Mouse (Mus musculus) spleen, postnatal 4 days (tissue): Measurements from ENCODE around the gene Nufip2.

Experiments used
- DNase-seq, 2 experiments: peaks; one replicate each; pipeline ENCODE4 v3.0.0; 2022; ENCODE audit warnings: low spot score in 2 of 2

The Nufip2 gene

GRCm38 (mm10) chr11:77770346-77770745 lies 84.4 kb downstream of the Nufip2 start:
- no peak for DNase-seq

DNA sequence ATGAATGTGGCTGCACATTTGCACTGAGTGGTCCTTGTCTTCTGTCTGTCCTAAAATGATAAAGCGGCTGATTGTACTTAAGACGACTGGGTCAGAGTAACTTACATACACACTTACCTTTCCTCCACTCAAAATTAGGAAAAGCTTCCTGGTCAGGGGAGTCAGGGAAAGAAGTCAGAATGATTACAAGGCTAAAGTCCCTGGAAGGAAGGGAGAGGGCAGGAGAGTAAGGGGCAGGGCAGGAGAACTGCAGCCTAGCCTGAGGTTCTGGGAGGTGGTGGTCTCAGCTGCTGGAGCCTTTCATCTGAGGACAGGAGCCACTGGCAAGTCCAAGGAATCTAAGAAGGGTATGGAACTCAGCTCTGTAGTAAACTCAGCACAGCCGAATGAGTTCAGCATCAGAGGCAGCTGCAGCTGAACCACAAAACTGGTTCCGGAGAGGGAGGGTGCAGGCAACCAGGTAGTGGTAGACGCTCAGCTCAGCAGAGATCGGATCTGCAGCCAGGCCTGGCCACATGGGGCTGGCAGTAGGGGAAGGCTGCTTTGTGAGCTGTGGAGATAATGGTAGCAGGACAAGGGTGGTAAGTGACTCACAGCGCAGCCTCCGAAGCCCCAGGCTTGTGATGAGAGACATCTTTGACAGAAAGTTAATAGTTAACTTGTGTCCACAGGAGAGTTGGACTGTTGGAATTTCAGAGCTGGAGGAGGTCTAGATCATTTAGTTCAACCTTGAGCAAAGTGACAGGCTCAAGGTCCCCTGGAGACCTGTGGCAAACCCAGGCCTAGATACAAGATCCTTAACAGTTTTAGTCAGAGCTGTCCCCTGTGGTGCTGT lies 86.1 kb downstream of the Nufip2 start:
- DNase-seq, result no peak

DNA sequence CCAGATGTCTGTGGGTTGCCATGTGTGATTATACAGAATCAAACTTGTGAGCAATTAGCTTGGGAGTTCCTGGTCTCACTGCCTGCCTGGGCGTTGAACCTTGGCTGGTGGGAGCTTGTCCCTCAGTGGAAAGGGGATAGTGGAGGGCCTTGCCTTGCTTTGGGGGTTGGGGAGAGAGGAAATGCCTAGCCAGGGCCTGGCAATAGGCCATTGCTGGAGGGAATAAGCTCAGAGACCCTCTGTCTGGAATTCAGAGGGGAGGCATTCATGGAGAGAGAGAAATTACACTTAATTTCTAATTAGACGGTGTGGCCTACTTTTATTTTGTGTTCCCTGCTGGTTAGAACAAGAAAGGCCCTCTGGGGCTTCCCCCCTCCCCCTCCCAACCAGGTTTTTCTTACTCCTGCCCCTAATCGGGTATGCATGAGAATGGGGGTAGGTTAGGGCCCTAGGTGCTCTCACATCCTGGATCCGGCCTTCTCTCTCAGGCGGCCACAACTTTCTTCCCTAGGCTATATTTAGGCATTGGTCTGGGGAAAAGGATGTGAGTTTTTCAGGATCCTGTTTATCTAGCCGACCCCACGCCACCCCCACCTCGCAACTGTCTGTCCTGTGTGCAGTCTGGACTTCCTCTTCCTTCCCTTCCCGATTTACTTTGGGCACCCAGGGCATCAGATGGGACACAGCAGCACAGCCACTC lies 89.9 kb downstream of the Nufip2 start:
- DNase-seq, result no peak

- DNase-seq, result no peak
These were observed 91.5 kb downstream of the Nufip2 start for GRCm38 (mm10) chr11:77777436-77777835.

DNA sequence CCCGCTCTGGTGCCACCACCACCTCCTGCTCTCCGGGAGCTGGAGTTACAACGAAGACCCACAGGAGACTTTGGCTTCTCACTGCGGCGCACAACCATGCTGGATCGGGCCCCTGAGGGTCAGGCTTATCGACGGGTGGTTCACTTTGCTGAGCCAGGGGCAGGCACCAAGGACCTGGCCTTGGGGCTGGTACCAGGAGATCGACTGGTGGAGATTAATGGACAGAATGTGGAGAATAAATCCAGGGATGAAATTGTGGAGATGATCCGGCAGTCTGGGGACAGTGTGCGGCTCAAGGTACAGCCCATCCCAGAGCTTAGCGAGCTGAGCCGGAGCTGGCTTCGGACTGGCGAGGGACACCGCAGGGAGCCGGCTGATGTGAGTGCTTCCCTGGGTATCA lies 92.0 kb downstream of the Nufip2 start:
- DNase-seq, result no peak

GRCm38 (mm10) chr11:77779240-77779639 lies 93.3 kb downstream of the Nufip2 start:
- no peak for DNase-seq

- no peak for DNase-seq
These were observed 95.1 kb downstream of the Nufip2 start for GRCm38 (mm10) chr11:77781088-77781487.

DNA sequence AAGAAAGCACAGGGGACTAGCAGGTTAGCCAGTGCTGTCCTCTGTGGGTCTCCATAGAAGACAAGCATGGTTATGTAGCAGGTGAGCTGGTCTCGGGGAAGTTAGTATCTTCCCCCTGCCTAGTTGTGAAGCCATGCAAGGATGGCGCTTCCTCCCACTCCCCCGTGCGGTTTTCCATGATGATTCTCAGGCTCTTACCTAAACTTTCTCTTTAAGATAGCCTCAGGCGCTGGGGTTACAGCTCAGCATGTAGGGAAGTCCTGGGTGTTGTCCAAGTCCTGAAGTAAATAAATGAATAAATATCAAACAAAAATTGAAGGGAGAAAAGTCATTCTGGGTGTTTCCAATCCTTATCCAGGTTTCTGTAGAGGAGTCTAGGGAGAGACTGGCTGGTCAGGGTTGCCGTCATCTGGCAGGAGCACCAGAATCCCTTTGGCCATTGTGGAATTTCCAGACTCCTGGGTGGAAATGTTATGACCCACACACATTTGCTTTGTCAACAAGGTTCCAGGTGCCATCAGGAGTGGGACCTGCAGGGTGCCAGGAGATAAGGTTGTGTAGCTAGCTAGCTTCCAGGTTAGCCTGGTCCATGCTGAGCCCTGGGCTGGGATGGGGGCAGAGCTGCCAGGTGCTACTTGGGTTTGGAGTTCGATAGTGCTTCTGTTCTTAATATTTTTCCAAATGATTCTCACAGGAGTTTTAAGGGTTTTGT lies 96.3 kb downstream of the Nufip2 start:
- DNase-seq, result no peak

- peak in 1 of 2 experiments; percentile 22 for DNase-seq
These were observed 97.3 kb downstream of the Nufip2 start for GRCm38 (mm10) chr11:77783211-77783746.

DNA sequence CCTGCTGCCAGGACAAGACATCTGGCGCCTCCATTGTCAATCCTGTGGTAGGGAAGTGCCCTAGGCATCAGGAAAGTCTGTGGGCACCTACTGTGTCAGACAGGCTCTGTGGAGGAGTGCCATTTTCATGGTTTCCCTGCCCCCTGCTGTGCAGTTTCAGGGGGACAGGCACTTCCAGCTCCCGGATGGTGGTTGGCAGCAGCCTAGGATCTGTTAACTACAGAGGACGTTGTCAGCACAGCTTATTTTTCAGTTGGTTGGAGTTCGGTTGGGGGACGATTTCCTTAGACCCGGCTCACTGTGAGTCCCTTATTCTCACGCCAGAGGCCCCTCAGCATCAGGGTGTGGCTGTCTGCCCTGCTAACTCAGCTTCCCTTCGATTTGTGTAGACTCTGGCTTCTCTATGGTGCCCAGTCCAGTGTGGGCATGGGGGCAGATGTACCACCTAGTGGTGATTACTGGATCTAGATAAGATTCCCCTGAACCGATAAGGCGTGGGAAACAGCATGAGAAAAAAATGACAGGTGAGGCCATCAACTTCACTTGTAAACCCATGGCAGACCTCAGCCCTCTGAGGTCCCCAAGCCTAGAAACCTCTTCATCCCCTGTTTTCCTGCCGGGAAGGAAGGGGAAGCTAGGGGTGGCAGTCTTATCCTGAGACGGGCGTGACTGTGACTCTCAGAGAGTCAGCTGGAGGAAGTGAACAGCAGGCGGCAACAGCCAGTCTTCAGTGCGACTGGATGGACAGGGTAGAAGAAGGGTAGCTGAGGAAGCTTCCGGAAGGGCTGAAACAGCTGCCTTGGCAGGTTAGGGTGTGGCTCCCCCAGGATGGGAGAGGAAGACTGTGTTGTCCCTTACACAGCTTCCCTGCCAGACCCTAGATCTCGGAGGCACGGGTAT lies 98.0 kb downstream of the Nufip2 start:
- DNase-seq, result peak; percentile 60 to 73

DNA sequence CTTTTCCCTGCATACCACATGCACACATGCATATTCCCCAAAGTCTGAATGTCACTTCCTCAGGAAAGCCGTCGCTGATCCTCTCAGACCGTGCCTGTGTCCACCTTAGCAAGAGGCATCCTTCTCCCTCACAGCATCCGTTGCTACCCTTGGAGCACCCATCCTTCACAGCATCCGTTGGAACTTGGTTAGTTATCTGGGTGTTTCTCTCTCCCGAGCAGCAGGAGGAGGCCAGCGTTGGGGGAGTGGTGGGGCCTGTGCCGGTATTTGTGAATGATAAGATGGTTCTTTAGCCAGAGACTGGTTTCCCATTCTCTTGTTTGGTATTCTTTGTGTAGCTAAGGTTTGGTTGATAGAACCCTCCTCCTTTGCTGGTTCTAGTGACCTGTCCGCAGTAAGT lies 98.9 kb downstream of the Nufip2 start:
- peak in 1 of 2 experiments; percentile 64 for DNase-seq

GRCm38 (mm10) chr11:77785396-77785767 lies 99.4 kb downstream of the Nufip2 start:
- DNase-seq, result no peak

- peak in 1 of 2 experiments; percentile 41 for DNase-seq
These were observed 100.0 kb downstream of the Nufip2 start for GRCm38 (mm10) chr11:77785768-77786561.

- DNase-seq, result no peak
These were observed 101.8 kb downstream of the Nufip2 start, which contains the start of gene Gm10277 for GRCm38 (mm10) chr11:77787707-77788106. Gm10277 (minus strand) TSS chr11:77787747.

DNA sequence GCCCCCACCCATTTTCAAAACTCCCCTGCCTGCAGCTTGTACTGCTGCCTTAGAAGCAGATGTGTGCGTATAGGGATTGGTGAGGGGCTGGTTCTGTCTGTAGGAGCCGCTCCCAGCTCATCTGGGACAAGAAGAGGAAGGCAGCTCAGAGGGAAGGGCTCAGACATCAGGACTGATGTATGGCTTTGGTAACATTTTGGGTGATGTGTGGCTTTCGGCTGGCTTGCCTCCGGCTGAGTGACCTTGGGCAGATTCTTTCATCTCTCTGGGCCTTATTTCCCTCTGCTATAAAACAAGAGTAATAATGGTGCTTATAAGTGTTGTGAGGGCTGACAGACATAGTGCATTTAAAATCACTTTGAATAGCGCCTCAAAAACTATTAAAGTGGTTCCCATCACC lies 103.6 kb downstream of the Nufip2 start:
- DNase-seq, result no peak

- DNase-seq, result no peak
These were observed 104.3 kb downstream of the Nufip2 start for GRCm38 (mm10) chr11:77790286-77790685.

- DNase-seq, result peak in 1 of 2 experiments; percentile 62
These were observed 105.3 kb downstream of the Nufip2 start for GRCm38 (mm10) chr11:77791241-77791727.
